Mouse (Mus musculus): ENCODE data around the gene Cbln1.

Gene Cbln1

GRCm38 (mm10) chr8:87469931-87470833 is 2.2 kb downstream of the Cbln1 start:
- no peak for DNase-seq (ENCODE audit: low spot score)

DNA sequence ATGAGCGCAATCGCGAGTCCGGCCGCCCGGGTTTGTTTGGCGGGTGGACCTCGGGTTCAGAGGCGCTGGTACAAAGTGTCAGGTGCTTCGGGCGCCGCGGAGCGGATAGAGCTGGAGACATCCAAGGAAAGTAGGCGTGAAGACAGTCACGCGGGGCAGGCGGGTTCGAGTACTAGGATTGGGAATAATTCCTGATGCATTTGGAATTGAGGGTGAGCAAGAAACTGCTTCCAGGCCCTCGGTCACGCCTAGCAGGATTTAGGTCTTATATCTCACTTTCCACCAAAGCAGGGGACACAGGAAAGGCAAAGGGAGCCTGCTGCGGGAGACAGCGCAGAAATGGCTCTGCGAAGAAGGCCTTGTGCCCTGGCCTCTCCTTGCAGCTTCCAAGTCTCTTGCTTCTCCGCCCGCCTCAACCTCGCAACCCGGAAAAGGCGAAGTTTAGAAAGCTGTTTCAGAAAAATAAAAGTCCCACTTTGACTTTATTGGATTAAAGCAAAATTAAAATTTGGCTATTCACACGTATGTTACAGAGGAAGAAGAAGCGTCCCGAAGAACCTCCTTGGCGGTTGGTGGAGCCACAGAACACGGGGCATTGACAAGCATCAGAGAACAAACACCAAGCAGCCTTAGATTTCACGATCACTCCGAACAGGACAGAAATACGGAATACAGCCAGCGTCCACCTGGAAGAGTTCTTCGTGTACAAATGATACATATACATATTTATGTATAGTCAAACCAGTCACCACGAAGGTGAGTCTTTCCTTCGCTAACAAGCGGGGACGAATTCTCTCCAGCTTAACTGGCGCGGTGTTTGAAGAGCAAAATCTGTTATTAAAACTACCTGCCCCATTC is 3.2 kb downstream of the Cbln1 start:
- DNase-seq (ENCODE audit: low spot score), result no peak

GRCm38 (mm10) chr8:87468416-87468957 is 3.9 kb downstream of the Cbln1 start:
- no peak for DNase-seq (ENCODE audit: low spot score)

- no peak for DNase-seq (ENCODE audit: low spot score)
Measured at GRCm38 (mm10) chr8:87467906-87468305, 4.5 kb downstream of the Cbln1 start.

- DNase-seq (ENCODE audit: low spot score), result no peak
Measured at GRCm38 (mm10) chr8:87466936-87467602, 5.3 kb downstream of the Cbln1 start.

DNA sequence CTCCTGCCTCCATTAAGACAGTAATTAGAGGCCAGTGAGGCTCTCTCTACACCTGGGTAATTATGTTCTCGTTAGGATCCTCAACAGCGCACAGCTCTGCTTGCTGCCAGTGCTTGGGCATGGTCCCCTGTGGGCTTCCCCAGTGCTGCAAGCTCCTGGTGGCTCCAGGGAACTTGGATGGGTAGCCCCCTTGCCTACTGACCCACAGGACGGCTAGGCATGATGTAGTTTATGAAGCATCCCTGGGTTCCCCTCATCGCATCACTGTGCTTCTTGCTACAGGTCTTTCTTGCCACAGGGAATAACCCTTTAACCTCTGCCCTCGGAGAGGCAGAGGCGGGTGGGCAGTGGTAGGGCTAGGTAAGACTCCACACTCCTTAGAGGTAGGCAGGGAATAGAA is 6.1 kb downstream of the Cbln1 start:
- DNase-seq (ENCODE audit: low spot score), result no peak

- no peak for DNase-seq (ENCODE audit: low spot score)
Measured at GRCm38 (mm10) chr8:87464446-87464845, 8.0 kb downstream of the Cbln1 start.

- no peak for DNase-seq (ENCODE audit: low spot score)
Measured at GRCm38 (mm10) chr8:87461801-87462200, 10.6 kb downstream of the Cbln1 start.

DNA sequence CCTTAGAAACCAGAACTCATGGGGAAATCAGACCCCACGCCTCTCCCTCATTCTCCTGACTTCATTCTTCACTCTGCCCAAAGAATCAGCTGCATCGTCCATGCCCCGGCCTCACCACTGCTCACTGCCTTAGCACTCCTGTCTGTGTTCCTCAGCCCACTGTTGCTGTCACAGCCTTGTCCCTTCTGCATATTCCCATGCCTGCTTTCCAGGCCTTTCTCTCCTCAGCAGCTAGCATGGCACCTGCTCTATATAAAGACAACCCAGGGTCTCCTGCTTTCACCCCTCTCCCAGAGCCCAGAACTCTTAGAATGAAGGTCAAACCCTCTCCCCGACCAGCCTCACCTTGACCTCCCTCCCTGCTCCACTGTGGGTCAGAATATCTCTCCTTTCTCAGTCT is 15.5 kb downstream of the Cbln1 start:
- DNase-seq (ENCODE audit: low spot score), result no peak

GRCm38 (mm10) chr8:87452815-87453214 is 19.6 kb downstream of the Cbln1 start:
- DNase-seq (ENCODE audit: low spot score), result no peak

DNA sequence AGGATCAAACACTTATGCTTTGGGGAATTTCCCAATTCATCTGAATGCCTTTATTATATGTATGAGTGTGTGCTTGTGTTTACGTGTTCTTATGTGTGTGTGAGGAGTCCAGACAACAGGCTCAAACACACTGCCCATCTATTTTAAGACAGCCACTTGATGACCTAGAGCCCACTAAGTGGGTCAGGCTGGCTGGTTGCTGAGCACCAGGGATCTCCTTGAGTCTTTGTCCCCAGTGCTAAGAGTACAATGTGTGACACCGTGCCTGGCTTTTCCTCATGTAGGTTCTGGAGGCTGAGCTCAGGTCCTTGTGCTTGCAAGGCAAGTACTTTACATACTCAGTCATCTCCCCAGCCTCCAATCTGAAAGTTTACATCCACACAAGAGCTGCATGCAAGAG is 20.7 kb downstream of the Cbln1 start:
- DNase-seq (ENCODE audit: low spot score), result no peak

- DNase-seq (ENCODE audit: low spot score), result no peak
Measured at GRCm38 (mm10) chr8:87434592-87434991, 37.8 kb downstream of the Cbln1 start.

DNA sequence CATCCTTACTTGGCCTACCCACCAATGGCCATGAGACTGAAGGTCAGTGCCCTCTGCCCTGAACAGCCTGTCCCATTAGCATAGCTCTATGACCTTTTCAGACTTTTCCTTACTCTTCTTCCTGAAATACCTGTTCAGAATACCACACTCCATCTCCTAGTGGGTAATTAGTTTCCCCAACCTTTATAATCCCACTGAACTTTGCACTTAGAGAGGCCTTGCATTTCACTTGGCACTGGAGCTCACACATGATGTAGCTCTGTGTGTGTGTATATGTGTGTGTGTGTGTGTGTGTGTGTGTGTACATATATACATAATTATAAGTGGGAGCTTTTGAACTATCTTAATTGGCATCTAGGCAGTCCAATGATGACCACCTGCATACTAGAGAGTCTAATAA is 45.2 kb downstream of the Cbln1 start:
- DNase-seq (ENCODE audit: low spot score), result no peak

GRCm38 (mm10) chr8:87424706-87425105 is 47.7 kb downstream of the Cbln1 start:
- no peak for DNase-seq (ENCODE audit: low spot score)

DNA sequence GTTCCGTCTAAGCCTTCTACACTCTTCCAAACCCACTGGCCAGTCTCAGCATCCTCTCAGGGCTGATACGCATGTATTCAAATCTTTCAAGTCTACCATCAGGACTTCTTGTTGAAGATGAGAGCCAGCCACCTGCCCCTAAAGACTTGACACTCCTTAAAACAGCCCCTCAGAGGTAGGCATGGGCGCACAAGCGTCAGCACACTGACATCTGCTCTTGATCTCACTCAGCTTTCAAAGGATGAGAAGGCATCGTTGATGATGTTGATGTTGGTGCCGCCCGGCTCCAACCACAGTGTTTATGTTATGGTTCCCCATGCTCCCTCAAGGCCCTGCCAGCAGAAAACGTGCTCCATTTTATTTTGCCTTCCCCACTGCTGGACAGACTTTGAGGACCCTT is 50.7 kb downstream of the Cbln1 start:
- DNase-seq (ENCODE audit: low spot score), result no peak
